Mouse (Mus musculus): ENCODE measurements around the gene Blnk. TPM values are rescaled to one million over a fixed set of nuclear protein-coding genes. Genes with fewer than 3 reads are reported as not detected.

Blnk gene
- 2.6 and 2.8 TPM in 2 replicates for polyA plus RNA-seq (2014; fragmentation: Nextera tagmentation; extraction: Ambion mirVana)

GRCm38 (mm10) chr19:40994057-40994585 lies at the start of gene Blnk:
Blnk (minus strand) TSS chr19:40994535.
- 38% methylated on average over 8 of the region's 8 CpGs for WGBS
- no peaks in the 10 kb centered on the region for H3K4me1 ChIP-seq (ENCODE audit: control insufficient read depth, insufficient read depth, low read length)
- peak; percentile 75 for ATAC-seq (ENCODE audit: insufficient number of reproducible peaks, insufficient read depth, low FRiP score, low read depth)
- no peak within 1 kb of the TSS for H3K9ac ChIP-seq (replicated peaks; ENCODE audit: low read depth, low read length)
- H3K27ac ChIP-seq (ENCODE audit: low read length), result no peak within 1 kb of the TSS
- H3K27me3 ChIP-seq (ENCODE audit: control insufficient read depth, insufficient read depth, low read length), result no peaks in the 10 kb centered on the region
- H3K4me2 ChIP-seq (replicated peaks; ENCODE audit: low read depth, low read length), result no peak within 1 kb of the TSS
- no peaks in the 10 kb centered on the region for H3K9me3 ChIP-seq (ENCODE audit: control insufficient read depth, low read depth, low read length)
- no peak within 1 kb of the TSS for H3K4me3 ChIP-seq (ENCODE audit: low read depth, low read length)
- H3K36me3 ChIP-seq (ENCODE audit: control insufficient read depth, insufficient read depth, low read length), result no peaks in the 10 kb centered on the region

GRCm38 (mm10) chr19:41039110-41039509 lies 44.8 kb upstream of the Blnk start:
- Histone ChIP-seq H3K9me3 (ENCODE audit: control insufficient read depth, low read depth, low read length) (no peaks in the 10 kb centered on the region), H3K27ac (ENCODE audit: low read length) (no peak overlapping the region), H3K36me3 (ENCODE audit: control insufficient read depth, insufficient read depth, low read length) (no peaks in the 10 kb centered on the region), H3K27me3 (ENCODE audit: control insufficient read depth, insufficient read depth, low read length) (no peaks in the 10 kb centered on the region), H3K4me2 (replicated peaks; ENCODE audit: low read depth, low read length) (no peak overlapping the region), H3K9ac (replicated peaks; ENCODE audit: low read depth, low read length) (no peak overlapping the region), H3K4me3 (ENCODE audit: low read depth, low read length) (no peak overlapping the region), H3K4me1 (ENCODE audit: control insufficient read depth, insufficient read depth, low read length) (no peaks in the 10 kb centered on the region)
- WGBS, result 55% methylated on average over 7 of the region's 7 CpGs
- no peak for ATAC-seq (ENCODE audit: insufficient number of reproducible peaks, insufficient read depth, low FRiP score, low read depth)

DNA sequence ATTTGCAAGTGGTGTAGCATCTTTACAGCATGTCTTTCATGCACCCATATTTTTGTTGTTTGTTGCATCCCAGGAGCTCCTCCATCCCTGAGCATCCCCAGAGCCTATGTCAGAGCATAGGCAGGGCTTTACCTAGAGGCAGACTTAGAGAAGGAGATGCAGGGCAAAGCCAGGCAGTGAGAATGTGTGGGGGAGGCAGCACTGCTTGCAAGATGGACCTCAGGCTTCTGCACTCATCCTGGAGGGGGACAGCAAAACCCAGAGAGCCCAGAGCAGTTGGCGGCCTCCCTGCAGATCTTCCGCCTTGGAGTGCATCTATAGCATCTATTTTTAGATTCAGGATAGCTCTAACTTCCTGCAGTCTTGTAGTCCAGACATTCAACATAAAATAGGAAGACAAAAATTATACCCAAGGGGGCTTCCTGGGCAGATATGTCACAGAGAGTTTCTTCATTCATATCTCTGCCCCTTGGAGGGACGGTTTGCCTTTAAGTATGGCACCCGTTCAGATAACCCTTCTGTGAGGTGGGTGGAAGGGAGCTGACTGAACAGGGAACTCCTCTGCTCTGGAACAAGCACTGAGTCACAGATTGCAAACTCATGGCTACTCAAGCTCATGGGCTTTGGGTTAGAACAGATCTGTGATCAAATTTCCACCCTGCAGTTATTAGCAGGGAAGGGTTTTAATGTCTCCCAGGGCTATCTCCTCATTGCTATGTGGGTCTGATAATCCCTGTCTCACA lies 41.6 kb upstream of the Blnk start:
- no peak for ATAC-seq (ENCODE audit: insufficient number of reproducible peaks, insufficient read depth, low FRiP score, low read depth)
- Histone ChIP-seq H3K4me3 (ENCODE audit: low read depth, low read length) (no peak overlapping the region), H3K27me3 (ENCODE audit: control insufficient read depth, insufficient read depth, low read length) (no peaks in the 10 kb centered on the region), H3K36me3 (ENCODE audit: control insufficient read depth, insufficient read depth, low read length) (no peaks in the 10 kb centered on the region), H3K9me3 (ENCODE audit: control insufficient read depth, low read depth, low read length) (no peaks in the 10 kb centered on the region), H3K9ac (replicated peaks; ENCODE audit: low read depth, low read length) (no peak overlapping the region), H3K27ac (ENCODE audit: low read length) (no peak overlapping the region), H3K4me1 (ENCODE audit: control insufficient read depth, insufficient read depth, low read length) (no peaks in the 10 kb centered on the region), H3K4me2 (replicated peaks; ENCODE audit: low read depth, low read length) (no peak overlapping the region)
- 69% methylated on average over 4 of the region's 4 CpGs for WGBS

DNA sequence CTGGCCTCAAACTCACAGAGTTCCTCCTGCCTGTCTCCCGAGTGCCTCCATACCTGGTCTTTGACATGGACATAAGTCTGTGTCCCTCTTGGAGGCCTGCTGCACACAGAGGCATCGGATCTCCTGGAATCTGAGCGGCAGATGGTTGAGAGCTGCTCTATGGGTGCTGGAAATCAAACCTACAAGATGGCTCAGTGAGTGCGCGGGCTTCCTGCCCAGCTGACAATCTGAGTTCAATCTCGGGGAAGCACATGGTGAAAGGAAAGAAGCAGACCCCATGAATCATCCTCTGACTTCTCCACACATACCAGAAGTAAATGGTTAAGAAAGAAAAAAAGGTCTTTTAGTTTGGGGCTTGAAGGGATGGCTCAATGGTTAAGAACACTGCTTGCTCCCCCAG lies 37.5 kb upstream of the Blnk start:
- Histone ChIP-seq H3K4me2 (replicated peaks; ENCODE audit: low read depth, low read length) (no peak overlapping the region), H3K27me3 (ENCODE audit: control insufficient read depth, insufficient read depth, low read length) (no peaks in the 10 kb centered on the region), H3K4me3 (ENCODE audit: low read depth, low read length) (no peak overlapping the region), H3K36me3 (ENCODE audit: control insufficient read depth, insufficient read depth, low read length) (no peaks in the 10 kb centered on the region), H3K4me1 (ENCODE audit: control insufficient read depth, insufficient read depth, low read length) (no peaks in the 10 kb centered on the region), H3K27ac (ENCODE audit: low read length) (no peak overlapping the region), H3K9ac (replicated peaks; ENCODE audit: low read depth, low read length) (no peak overlapping the region), H3K9me3 (ENCODE audit: control insufficient read depth, low read depth, low read length) (no peaks in the 10 kb centered on the region)
- no peak for ATAC-seq (ENCODE audit: insufficient number of reproducible peaks, insufficient read depth, low FRiP score, low read depth)
- WGBS, result 77% methylated on average over 6 of the region's 6 CpGs

DNA sequence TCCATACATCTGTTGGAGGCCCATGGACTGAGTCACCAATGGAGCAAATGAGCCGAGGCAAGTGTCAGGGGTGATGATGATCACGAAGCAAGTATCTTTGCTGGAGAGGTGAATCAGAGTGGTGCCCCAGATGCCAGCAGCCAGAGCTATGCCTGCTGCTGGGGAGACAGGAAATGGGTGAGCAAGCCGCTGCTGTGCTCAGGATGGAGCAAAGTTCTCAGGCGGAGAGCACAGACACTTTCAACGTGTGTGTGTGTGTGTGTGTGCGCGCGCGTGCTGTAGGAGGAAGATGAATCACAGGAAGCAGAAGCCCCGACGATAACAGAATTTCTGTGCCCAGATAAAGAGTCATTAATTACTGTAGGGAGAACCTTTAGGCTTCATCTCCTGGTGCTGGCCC lies 36.7 kb upstream of the Blnk start:
- 54% methylated on average over 11 of the region's 11 CpGs for WGBS
- Histone ChIP-seq H3K4me3 (ENCODE audit: low read depth, low read length) (no peak overlapping the region), H3K9ac (replicated peaks; ENCODE audit: low read depth, low read length) (no peak overlapping the region), H3K4me2 (replicated peaks; ENCODE audit: low read depth, low read length) (no peak overlapping the region), H3K4me1 (ENCODE audit: control insufficient read depth, insufficient read depth, low read length) (no peaks in the 10 kb centered on the region), H3K27me3 (ENCODE audit: control insufficient read depth, insufficient read depth, low read length) (no peaks in the 10 kb centered on the region), H3K27ac (ENCODE audit: low read length) (no peak overlapping the region), H3K36me3 (ENCODE audit: control insufficient read depth, insufficient read depth, low read length) (no peaks in the 10 kb centered on the region), H3K9me3 (ENCODE audit: control insufficient read depth, low read depth, low read length) (no peaks in the 10 kb centered on the region)
- ATAC-seq (ENCODE audit: insufficient number of reproducible peaks, insufficient read depth, low FRiP score, low read depth), result no peak

DNA sequence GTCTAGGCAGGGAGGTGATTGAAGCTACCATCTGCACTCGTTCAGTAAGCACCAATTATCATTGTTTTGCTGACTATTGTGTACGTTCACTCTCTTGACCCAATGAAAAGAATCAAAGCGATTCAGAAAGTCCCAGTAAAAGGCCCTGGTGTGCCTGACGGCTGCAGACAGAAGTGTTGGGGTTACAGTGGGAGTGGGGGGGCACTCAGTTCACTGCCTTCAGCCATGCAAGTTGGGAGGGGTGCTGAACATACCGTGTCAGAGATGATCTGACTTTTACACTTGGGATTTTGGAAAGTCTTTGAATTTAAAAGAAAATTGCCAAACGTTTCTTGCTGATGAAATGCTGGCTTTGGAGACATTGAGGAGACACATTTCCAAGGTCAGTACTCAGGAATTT lies 35.8 kb upstream of the Blnk start:
- WGBS, result 68% methylated on average over 6 of the region's 6 CpGs

DNA sequence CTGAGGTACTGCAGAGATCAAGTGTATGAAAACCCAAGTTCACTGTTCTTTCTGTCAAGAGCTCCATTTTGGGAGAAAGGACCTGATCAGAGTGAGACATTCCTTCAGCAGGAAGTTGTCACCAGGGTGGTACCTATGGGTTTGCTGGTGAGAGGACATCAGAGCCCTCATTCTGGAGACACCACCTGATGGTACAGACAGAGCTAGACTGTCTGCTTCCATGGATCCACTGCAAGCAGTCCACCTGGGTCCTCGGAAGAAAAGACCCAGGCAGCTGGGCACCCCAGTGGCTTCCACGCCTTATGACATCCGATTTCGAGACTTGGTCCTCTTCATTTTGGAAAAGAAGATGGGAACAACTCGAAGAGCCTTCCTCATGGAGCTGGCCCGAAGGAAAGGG lies 34.9 kb upstream of the Blnk start, which contains the start of gene Dntt:
Gene Dntt (plus strand): TSS at position 57 of the 400 bp plus-strand sequence.
- Histone ChIP-seq H3K9ac (replicated peaks; ENCODE audit: low read depth, low read length) (no peak within 1 kb of the TSS), H3K36me3 (ENCODE audit: control insufficient read depth, insufficient read depth, low read length) (no peaks in the 10 kb centered on the region), H3K4me2 (replicated peaks; ENCODE audit: low read depth, low read length) (no peak within 1 kb of the TSS), H3K4me1 (ENCODE audit: control insufficient read depth, insufficient read depth, low read length) (no peaks in the 10 kb centered on the region), H3K27me3 (ENCODE audit: control insufficient read depth, insufficient read depth, low read length) (no peaks in the 10 kb centered on the region), H3K4me3 (ENCODE audit: low read depth, low read length) (no peak within 1 kb of the TSS), H3K27ac (ENCODE audit: low read length) (no peak within 1 kb of the TSS), H3K9me3 (ENCODE audit: control insufficient read depth, low read depth, low read length) (no peaks in the 10 kb centered on the region)
- 85% methylated on average over 6 of the region's 6 CpGs for WGBS
- ATAC-seq (ENCODE audit: insufficient number of reproducible peaks, insufficient read depth, low FRiP score, low read depth), result no peak

More for the DNA sequence above, 35.8 kb upstream of the Blnk start:
- H3K4me3 ChIP-seq (ENCODE audit: low read depth, low read length), result no peak overlapping the region
- no peak overlapping the region for H3K4me2 ChIP-seq (replicated peaks; ENCODE audit: low read depth, low read length)
- no peak overlapping the region for H3K27ac ChIP-seq (ENCODE audit: low read length)
- H3K36me3 ChIP-seq (ENCODE audit: control insufficient read depth, insufficient read depth, low read length), result no peaks in the 10 kb centered on the region
- no peak overlapping the region for H3K9ac ChIP-seq (replicated peaks; ENCODE audit: low read depth, low read length)
- H3K4me1 ChIP-seq (ENCODE audit: control insufficient read depth, insufficient read depth, low read length), result no peaks in the 10 kb centered on the region
- no peaks in the 10 kb centered on the region for H3K9me3 ChIP-seq (ENCODE audit: control insufficient read depth, low read depth, low read length)
- H3K27me3 ChIP-seq (ENCODE audit: control insufficient read depth, insufficient read depth, low read length), result no peaks in the 10 kb centered on the region
- ATAC-seq (ENCODE audit: insufficient number of reproducible peaks, insufficient read depth, low FRiP score, low read depth), result no peak

GRCm38 (mm10) chr19:41027601-41028000 lies 33.3 kb upstream of the Blnk start:
- Histone ChIP-seq H3K4me3 (ENCODE audit: low read depth, low read length) (no peak overlapping the region), H3K36me3 (ENCODE audit: control insufficient read depth, insufficient read depth, low read length) (no peaks in the 10 kb centered on the region), H3K27ac (ENCODE audit: low read length) (no peak overlapping the region), H3K27me3 (ENCODE audit: control insufficient read depth, insufficient read depth, low read length) (no peaks in the 10 kb centered on the region), H3K4me2 (replicated peaks; ENCODE audit: low read depth, low read length) (no peak overlapping the region), H3K9ac (replicated peaks; ENCODE audit: low read depth, low read length) (no peak overlapping the region), H3K4me1 (ENCODE audit: control insufficient read depth, insufficient read depth, low read length) (no peaks in the 10 kb centered on the region), H3K9me3 (ENCODE audit: control insufficient read depth, low read depth, low read length) (no peaks in the 10 kb centered on the region)
- ATAC-seq (ENCODE audit: insufficient number of reproducible peaks, insufficient read depth, low FRiP score, low read depth), result no peak
- WGBS, result 93% methylated on average over 9 of the region's 9 CpGs

Data from stomach, embryonic 14.5 days (tissue).